Mouse (Mus musculus): ENCODE results near the gene Mms19. TPM values are rescaled to one million over a fixed set of nuclear protein-coding genes. Genes with fewer than 3 reads are reported as not detected.

Mms19 gene
- polyA plus RNA-seq, 1 experiment from 2014 or later = 17.2 TPM

Other genes starting within 250 kb of the Mms19 start
- 0.10 and 0.32 TPM in 2 replicates for gene Slit1, start 237.5 kb downstream of the Mms19 start, polyA plus RNA-seq (2015; fragmentation: Nextera tagmentation; extraction: Ambion mirVana)
- gene Arhgap19, start 179.1 kb downstream of the Mms19 start, polyA plus RNA-seq (2015; fragmentation: Nextera tagmentation; extraction: Ambion mirVana) = 11.9 and 13.4 TPM in 2 replicates
- gene Frat1, start 151.2 kb downstream of the Mms19 start, polyA plus RNA-seq (2015; fragmentation: Nextera tagmentation; extraction: Ambion mirVana) = 2.1 and 2.2 TPM in 2 replicates
- gene Frat2, start 133.0 kb downstream of the Mms19 start, polyA plus RNA-seq (2015; fragmentation: Nextera tagmentation; extraction: Ambion mirVana) = 1.6 and 2.1 TPM in 2 replicates
- gene Rrp12, start 85.0 kb downstream of the Mms19 start, polyA plus RNA-seq (2015; fragmentation: Nextera tagmentation; extraction: Ambion mirVana) = 10.4 and 11.8 TPM in 2 replicates
- 780 and 862 TPM in 2 replicates for gene Pgam1, start 69.2 kb downstream of the Mms19 start, polyA plus RNA-seq (2015; fragmentation: Nextera tagmentation; extraction: Ambion mirVana)
- 46.5 and 47.1 TPM in 2 replicates for gene Exosc1, start 47.7 kb downstream of the Mms19 start, polyA plus RNA-seq (2015; fragmentation: Nextera tagmentation; extraction: Ambion mirVana)
- gene Zdhhc16, start 47.7 kb downstream of the Mms19 start, polyA plus RNA-seq (2015; fragmentation: Nextera tagmentation; extraction: Ambion mirVana) = 55.3 and 57.5 TPM in 2 replicates
- 12.8 and 14.6 TPM in 2 replicates for gene Ubtd1, start 606 bp upstream of the Mms19 start, polyA plus RNA-seq (2015; fragmentation: Nextera tagmentation; extraction: Ambion mirVana)
- gene Ankrd2, start 54.8 kb upstream of the Mms19 start, polyA plus RNA-seq (2015; fragmentation: Nextera tagmentation; extraction: Ambion mirVana) = not detected in 2 replicates
- gene Hoga1, start 64.5 kb upstream of the Mms19 start, polyA plus RNA-seq (2015; fragmentation: Nextera tagmentation; extraction: Ambion mirVana) = 0.44 and 1.4 TPM in 2 replicates
- gene 4933411K16Rik, start 71.1 kb upstream of the Mms19 start, polyA plus RNA-seq (2015; fragmentation: Nextera tagmentation; extraction: Ambion mirVana) = not detected in 2 replicates
- 15.2 and 15.3 TPM in 2 replicates for gene Morn4, start 105.2 kb upstream of the Mms19 start, polyA plus RNA-seq (2015; fragmentation: Nextera tagmentation; extraction: Ambion mirVana)
- 14.5 and 16.9 TPM in 2 replicates for gene Pi4k2a, start 109.3 kb upstream of the Mms19 start, polyA plus RNA-seq (2015; fragmentation: Nextera tagmentation; extraction: Ambion mirVana)
- 30.6 and 34.2 TPM in 2 replicates for gene Avpi1, start 147.9 kb upstream of the Mms19 start, polyA plus RNA-seq (2015; fragmentation: Nextera tagmentation; extraction: Ambion mirVana)
- 7.4 and 7.7 TPM in 2 replicates for gene Marveld1, start 166.2 kb upstream of the Mms19 start, polyA plus RNA-seq (2015; fragmentation: Nextera tagmentation; extraction: Ambion mirVana)
- 20.2 and 22.2 TPM in 2 replicates for gene Zfyve27, start 182.8 kb upstream of the Mms19 start, polyA plus RNA-seq (2015; fragmentation: Nextera tagmentation; extraction: Ambion mirVana)
- gene Sfrp5, start 221.1 kb upstream of the Mms19 start, polyA plus RNA-seq (2015; fragmentation: Nextera tagmentation; extraction: Ambion mirVana) = 4.4 and 5.4 TPM in 2 replicates